Mouse (Mus musculus): ENCODE data around the gene Lrrc8d. TPM values are rescaled to one million over a fixed set of nuclear protein-coding genes. Genes with fewer than 3 reads are reported as not detected.

Lrrc8d gene
- 20.5 and 23.2 TPM in 2 replicates for polyA plus RNA-seq (2015; fragmentation: Nextera tagmentation; extraction: Ambion mirVana)

GRCm38 (mm10) chr5:105699141-105700069, at the start of gene Lrrc8d:
Lrrc8d (plus strand) TSS chr5:105699969.
- H3K27me3 ChIP-seq (replicated peaks; ENCODE audit: insufficient read depth, low read length): no peaks in the 10 kb centered on the region
- peak; percentile 3; the same call in 1 of the 2 replicates for TF ChIP-seq EP300 (IDR thresholded peaks at IDR 0.05)
- peak; percentile 47 for TF ChIP-seq CTCF (IDR thresholded peaks at IDR 0.05)
- 1% methylated on average over 54 of the region's 60 CpGs for WGBS
- peak within 1 kb of the TSS; percentile 97 for H3K27ac ChIP-seq (ENCODE audit: low read length)
- no peaks in the 10 kb centered on the region for H3K9me3 ChIP-seq (ENCODE audit: low read length)
- H3K36me3 ChIP-seq (ENCODE audit: insufficient read depth, low read length): no peaks in the 10 kb centered on the region
- peak; percentile 91 for DNase-seq (ENCODE audit: low spot score)
- peaks cover 7% of the 10 kb centered on the region; the same call in 1 of the 2 replicates for H3K4me1 ChIP-seq (ENCODE audit: insufficient read depth, low read depth, low read length)
- ATAC-seq: peak; percentile 86
- peak within 1 kb of the TSS; percentile 93 for H3K9ac ChIP-seq (replicated peaks; ENCODE audit: low read depth)
- peak within 1 kb of the TSS; percentile 89 for H3K4me3 ChIP-seq (ENCODE audit: low read depth, low read length)
- H3K4me2 ChIP-seq (replicated peaks; ENCODE audit: low read depth, low read length): peak within 1 kb of the TSS; percentile 97

GRCm38 (mm10) chr5:105650728-105651479, 48.9 kb upstream of the Lrrc8d start:
- H3K9ac ChIP-seq (replicated peaks; ENCODE audit: low read depth): no peak overlapping the region
- no peaks in the 10 kb centered on the region; the same call in 1 of the 2 replicates for H3K4me1 ChIP-seq (ENCODE audit: insufficient read depth, low read depth, low read length)
- H3K27ac ChIP-seq (ENCODE audit: low read length): peak overlapping the region; percentile 74
- H3K9me3 ChIP-seq (ENCODE audit: low read length): no peaks in the 10 kb centered on the region
- ATAC-seq (no peak), DNase-seq (ENCODE audit: low spot score) (peak; percentile 69)
- no peak; the same call in none of the 2 replicates for TF ChIP-seq EP300 (IDR thresholded peaks at IDR 0.05)
- no peak for TF ChIP-seq CTCF (IDR thresholded peaks at IDR 0.05)
- 65% methylated on average over 8 of the region's 8 CpGs for WGBS
- H3K36me3 ChIP-seq (ENCODE audit: insufficient read depth, low read length): no peaks in the 10 kb centered on the region
- H3K4me2 ChIP-seq (replicated peaks; ENCODE audit: low read depth, low read length): peak overlapping the region; percentile 27; the same call in 1 of the 2 replicates
- no peak overlapping the region; the same call in 1 of the 2 replicates for H3K4me3 ChIP-seq (ENCODE audit: low read depth, low read length)
- no peaks in the 10 kb centered on the region for H3K27me3 ChIP-seq (replicated peaks; ENCODE audit: insufficient read depth, low read length)

GRCm38 (mm10) chr5:105651561-105651991, 48.2 kb upstream of the Lrrc8d start:
- peak overlapping the region; percentile 74 for H3K27ac ChIP-seq (ENCODE audit: low read length)
- no peak overlapping the region; the same call in 1 of the 2 replicates for H3K4me3 ChIP-seq (ENCODE audit: low read depth, low read length)
- peak; percentile 34 for DNase-seq (ENCODE audit: low spot score)
- no peak for ATAC-seq
- H3K9ac ChIP-seq (replicated peaks; ENCODE audit: low read depth): no peak overlapping the region
- H3K4me2 ChIP-seq (replicated peaks; ENCODE audit: low read depth, low read length): peak overlapping the region; percentile 27; the same call in 1 of the 2 replicates
- no peaks in the 10 kb centered on the region for H3K9me3 ChIP-seq (ENCODE audit: low read length)
- 18% methylated on average over 11 of the region's 11 CpGs for WGBS
- TF ChIP-seq CTCF (IDR thresholded peaks at IDR 0.05) (no peak), EP300 (IDR thresholded peaks at IDR 0.05) (no peak)
- H3K4me1 ChIP-seq (ENCODE audit: insufficient read depth, low read depth, low read length): no peaks in the 10 kb centered on the region; the same call in 1 of the 2 replicates
- H3K36me3 ChIP-seq (ENCODE audit: insufficient read depth, low read length): no peaks in the 10 kb centered on the region
- H3K27me3 ChIP-seq (replicated peaks; ENCODE audit: insufficient read depth, low read length): no peaks in the 10 kb centered on the region

- WGBS: 17% methylated on average over 15 of the region's 15 CpGs
- no peak overlapping the region for H3K9ac ChIP-seq (replicated peaks; ENCODE audit: low read depth)
- peak; percentile 51 for ATAC-seq
Observed at GRCm38 (mm10) chr5:105654237-105655063, 45.3 kb upstream of the Lrrc8d start.

GRCm38 (mm10) chr5:105655100-105655734, 44.6 kb upstream of the Lrrc8d start:
- Histone ChIP-seq H3K9me3 (ENCODE audit: low read length) (no peaks in the 10 kb centered on the region), H3K27ac (ENCODE audit: low read length) (no peak overlapping the region), H3K36me3 (ENCODE audit: insufficient read depth, low read length) (no peaks in the 10 kb centered on the region), H3K4me2 (replicated peaks; ENCODE audit: low read depth, low read length) (no peak overlapping the region), H3K27me3 (replicated peaks; ENCODE audit: insufficient read depth, low read length) (no peaks in the 10 kb centered on the region), H3K4me1 (ENCODE audit: insufficient read depth, low read depth, low read length) (no peaks in the 10 kb centered on the region), H3K4me3 (ENCODE audit: low read depth, low read length) (no peak overlapping the region), H3K9ac (replicated peaks; ENCODE audit: low read depth) (no peak overlapping the region)
- no peak for TF ChIP-seq EP300 (IDR thresholded peaks at IDR 0.05)
- no peak for TF ChIP-seq CTCF (IDR thresholded peaks at IDR 0.05)
- no peak for ATAC-seq
- WGBS: 69% methylated on average over 12 of the region's 12 CpGs
- DNase-seq (ENCODE audit: low spot score): no peak

More at GRCm38 (mm10) chr5:105654237-105655063, 45.3 kb upstream of the Lrrc8d start:
- peak; percentile 82 for DNase-seq (ENCODE audit: low spot score)
- Histone ChIP-seq H3K4me3 (ENCODE audit: low read depth, low read length) (no peak overlapping the region), H3K4me1 (ENCODE audit: insufficient read depth, low read depth, low read length) (no peaks in the 10 kb centered on the region), H3K9me3 (ENCODE audit: low read length) (no peaks in the 10 kb centered on the region), H3K27ac (ENCODE audit: low read length) (no peak overlapping the region), H3K27me3 (replicated peaks; ENCODE audit: insufficient read depth, low read length) (no peaks in the 10 kb centered on the region), H3K36me3 (ENCODE audit: insufficient read depth, low read length) (no peaks in the 10 kb centered on the region), H3K4me2 (replicated peaks; ENCODE audit: low read depth, low read length) (0 out of 2 replicates have a peak overlapping the region, but pooled peaks have one; percentile 19)
- TF ChIP-seq EP300 (IDR thresholded peaks at IDR 0.05): no peak
- TF ChIP-seq CTCF (IDR thresholded peaks at IDR 0.05): peak; percentile 95
